Mouse (Mus musculus): ENCODE measurements around the gene Tst. TPM values are rescaled to one million over a fixed set of nuclear protein-coding genes. Genes with fewer than 3 reads are reported as not detected.

Gene Tst
- polyA plus RNA-seq, 1 experiment from 2014 or later, result 32.8 TPM

Other genes with a start within 250 kb of the Tst start
- gene Ift27, start 231.8 kb downstream of the Tst start, polyA plus RNA-seq (2014; fragmentation: Nextera tagmentation; extraction: Ambion mirVana), result 92.9 and 105 TPM in 2 replicates
- not detected in 2 replicates for gene Pvalb, start 199.5 kb downstream of the Tst start, polyA plus RNA-seq (2014; fragmentation: Nextera tagmentation; extraction: Ambion mirVana)
- gene Ncf4, start 161.1 kb downstream of the Tst start, polyA plus RNA-seq (2014; fragmentation: Nextera tagmentation; extraction: Ambion mirVana), result 1.2 and 1.9 TPM in 2 replicates
- gene Csf2rb2, start 100.2 kb downstream of the Tst start, polyA plus RNA-seq (2014; fragmentation: Nextera tagmentation; extraction: Ambion mirVana), result 0.14 and 0.28 TPM in 2 replicates
- gene Csf2rb, start 80.2 kb downstream of the Tst start, polyA plus RNA-seq (2014; fragmentation: Nextera tagmentation; extraction: Ambion mirVana), result 0.41 and 0.89 TPM in 2 replicates
- gene Tex33, start 10.0 kb downstream of the Tst start, polyA plus RNA-seq (2014; fragmentation: Nextera tagmentation; extraction: Ambion mirVana), result not detected in 2 replicates
- gene Mpst, start 509 bp upstream of the Tst start, polyA plus RNA-seq (2014; fragmentation: Nextera tagmentation; extraction: Ambion mirVana), result 4.3 and 5.3 TPM in 2 replicates
- 36.3 and 48.8 TPM in 2 replicates for gene Kctd17, start 22.7 kb upstream of the Tst start, polyA plus RNA-seq (2014; fragmentation: Nextera tagmentation; extraction: Ambion mirVana)
- 0.34 and 0.49 TPM in 2 replicates for gene Tmprss6, start 62.7 kb upstream of the Tst start, polyA plus RNA-seq (2014; fragmentation: Nextera tagmentation; extraction: Ambion mirVana)
- gene Il2rb, start 89.4 kb upstream of the Tst start, polyA plus RNA-seq (2014; fragmentation: Nextera tagmentation; extraction: Ambion mirVana), result 0.07 and 0.60 TPM in 2 replicates
- 26.0 and 31.9 TPM in 2 replicates for gene C1qtnf6, start 125.5 kb upstream of the Tst start, polyA plus RNA-seq (2014; fragmentation: Nextera tagmentation; extraction: Ambion mirVana)
- gene Sstr3, start 138.8 kb upstream of the Tst start, polyA plus RNA-seq (2014; fragmentation: Nextera tagmentation; extraction: Ambion mirVana), result 0.21 and 0.23 TPM in 2 replicates
- gene Rac2, start 166.9 kb upstream of the Tst start, polyA plus RNA-seq (2014; fragmentation: Nextera tagmentation; extraction: Ambion mirVana), result 6.1 and 7.6 TPM in 2 replicates
- 2.6 and 3.5 TPM in 2 replicates for gene Cyth4, start 191.1 kb upstream of the Tst start, polyA plus RNA-seq (2014; fragmentation: Nextera tagmentation; extraction: Ambion mirVana)